Mouse (Mus musculus) G1E (cell line): Measurements from ENCODE around the gene Rpl22. TPM values are rescaled to one million over a fixed set of nuclear protein-coding genes. Genes with fewer than 3 reads are reported as not detected.

Experiments
- ATAC-seq: 2 replicates; pipeline ENCODE4 v1.8.0; 2016; ENCODE audit warnings: mild to moderate bottlenecking; ENCODE audit not compliant: insufficient number of reproducible peaks, poor library complexity, low FRiP score, severe bottlenecking; ENCODE audit errors: extremely low read depth
- DNase-seq: peaks from one replicate; pipeline ENCODE4 v3.0.0; 2012; ENCODE audit warnings: low spot score
- H3K27me3 ChIP-seq: 2 replicates; pipeline ENCODE4 v1.6.1; 2012; ENCODE audit warnings: mild to moderate bottlenecking, low read length, inconsistent platforms; ENCODE audit not compliant: insufficient read depth
- H3K36me3 ChIP-seq: replicated peaks from 2 replicates; pipeline ENCODE3; 2012; ENCODE audit warnings: mild to moderate bottlenecking, inconsistent platforms
- H3K4me1 ChIP-seq: 2 replicates; pipeline ENCODE4 v1.6.1; 2012; ENCODE audit warnings: low read depth, low read length, inconsistent platforms, mixed read lengths; ENCODE audit not compliant: insufficient read depth
- H3K4me3 ChIP-seq: 2 replicates; pipeline ENCODE4 v1.5.1; 2012; ENCODE audit warnings: low read depth, mild to moderate bottlenecking, inconsistent platforms, low read length, moderate library complexity, mixed read lengths
- H3K9me3 ChIP-seq: replicated peaks from 2 replicates; pipeline ENCODE4 v1.6.1; 2012; ENCODE audit warnings: inconsistent platforms
- CTCF ChIP-seq: IDR thresholded peaks from 2 replicates; pipeline ENCODE4 v1.5.1; 2012; ENCODE audit warnings: low read depth, low read length, inconsistent platforms, mixed read lengths
- GATA1 ChIP-seq: IDR thresholded peaks from 2 replicates; pipeline ENCODE4 v1.6.1; 2012; ENCODE audit warnings: borderline replicate concordance, low read length, inconsistent platforms, mixed read lengths
- GATA2 ChIP-seq: IDR thresholded peaks from 2 replicates; pipeline ENCODE4 v1.6.1; 2012; ENCODE audit warnings: low read depth, low read length, inconsistent platforms, borderline replicate concordance
- POLR2AphosphoS5 ChIP-seq: IDR thresholded peaks from 2 replicates; pipeline ENCODE4 v1.6.1; 2012; ENCODE audit warnings: low read depth, low read length, inconsistent platforms; ENCODE audit not compliant: insufficient replicate concordance
- TAL1 ChIP-seq: conservative IDR thresholded peaks from 2 replicates; pipeline ENCODE4 v1.6.1; 2012; ENCODE audit warnings: low read depth, low read length, inconsistent platforms, mixed read lengths
- polyA plus RNA-seq: library from polyadenylated mRNA; stranded (reverse); fragments of >175 nt; gene quantifications from 2 replicates; pipeline ENCODE4 v1.2.3, GENCODE M21; 2012
- total RNA-seq, 2 experiments: library from RNA; stranded (forward) in 1 of 2; stranded (reverse) in 1 of 2; fragments of 200-1000 nt in 1 of 2; fragments of >200 nt in 1 of 2; fragmentation: Nextera tagmentation in 1 of 2; gene quantifications; 2 replicates each; pipeline ENCODE4 v1.2.3; 2014 to 2017

The Rpl22 gene
- total and polyA plus RNA-seq, 3 experiments = 54.2 to 1,748 (median 552) TPM

DNA sequence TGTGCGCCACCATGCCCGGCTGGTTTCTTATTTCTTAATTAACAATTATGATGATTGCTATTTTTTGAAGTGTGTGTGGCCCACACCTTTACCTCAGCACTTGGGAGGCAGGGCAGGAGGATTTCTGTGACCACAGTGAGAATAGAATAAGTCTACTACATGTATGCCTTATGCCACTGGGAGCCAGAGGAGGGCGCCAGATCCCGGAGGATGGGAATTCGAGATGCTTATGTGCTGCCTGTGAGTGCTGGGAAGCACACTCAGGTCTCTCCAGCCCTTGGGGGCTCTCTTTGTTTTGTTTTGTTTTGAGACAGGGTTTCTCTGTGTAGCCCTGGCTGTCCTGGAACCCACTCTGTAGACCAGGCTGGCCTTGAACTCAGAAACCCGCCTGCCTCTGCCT, 3.1 kb downstream of the Rpl22 start:
- no peak for DNase-seq
- H3K27me3 ChIP-seq = no peaks in the 10 kb centered on the region
- H3K4me3 ChIP-seq = no peak overlapping the region; the same call in 1 of the 2 replicates
- H3K9me3 ChIP-seq = peaks cover 22% of the 10 kb centered on the region
- H3K4me1 ChIP-seq = peaks cover 39% of the 10 kb centered on the region
- no peak for ATAC-seq
- TF ChIP-seq POLR2AphosphoS5 (no peak), TAL1 (no peak), GATA1 (no peak), GATA2 (no peak), CTCF (no peak)
- H3K36me3 ChIP-seq = peaks cover 58% of the 10 kb centered on the region

GRCm38 (mm10) chr4:152332952-152333351, 7.4 kb downstream of the Rpl22 start:
- peaks cover 74% of the 10 kb centered on the region for H3K36me3 ChIP-seq
- peaks cover 20% of the 10 kb centered on the region for H3K9me3 ChIP-seq
- peaks cover 27% of the 10 kb centered on the region for H3K4me1 ChIP-seq
- no peaks in the 10 kb centered on the region for H3K27me3 ChIP-seq
- H3K4me3 ChIP-seq = no peak overlapping the region
- ATAC-seq = 0 out of 2 replicates have a peak, but pooled peaks have one; percentile 41
- TF ChIP-seq CTCF = peak; percentile 29; the same call in 1 of the 2 replicates
- no peak for TF ChIP-seq GATA1
- DNase-seq = peak; percentile 65

DNA sequence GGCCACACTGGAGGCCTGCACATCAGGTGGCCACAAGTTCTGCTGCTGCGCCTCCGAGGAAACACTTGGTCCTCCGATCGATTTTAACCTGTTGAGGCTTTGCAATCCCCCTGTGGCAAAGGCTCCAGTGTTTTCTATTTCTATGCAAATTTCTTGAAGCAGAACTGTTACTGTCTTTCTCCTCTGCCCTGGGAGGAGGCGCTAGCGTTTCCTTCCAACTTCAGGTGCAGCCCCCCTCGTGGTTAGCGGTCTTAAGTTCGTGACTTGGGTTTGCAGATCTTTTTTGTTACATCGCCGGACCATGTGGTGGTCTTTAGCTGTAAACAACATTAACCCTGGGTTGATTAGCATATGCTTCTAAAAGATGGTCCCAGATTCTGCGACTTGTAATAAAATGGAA, 8.0 kb downstream of the Rpl22 start:
- TF ChIP-seq POLR2AphosphoS5 = no peak
- TF ChIP-seq GATA2 = no peak
- no peak for TF ChIP-seq GATA1
- TF ChIP-seq TAL1 = no peak
- TF ChIP-seq CTCF = no peak
- Histone ChIP-seq H3K36me3 (peaks cover 71% of the 10 kb centered on the region), H3K27me3 (no peaks in the 10 kb centered on the region), H3K9me3 (peaks cover 26% of the 10 kb centered on the region), H3K4me1 (peaks cover 24% of the 10 kb centered on the region), H3K4me3 (no peak overlapping the region)
- no peak for ATAC-seq
- no peak for DNase-seq

DNA sequence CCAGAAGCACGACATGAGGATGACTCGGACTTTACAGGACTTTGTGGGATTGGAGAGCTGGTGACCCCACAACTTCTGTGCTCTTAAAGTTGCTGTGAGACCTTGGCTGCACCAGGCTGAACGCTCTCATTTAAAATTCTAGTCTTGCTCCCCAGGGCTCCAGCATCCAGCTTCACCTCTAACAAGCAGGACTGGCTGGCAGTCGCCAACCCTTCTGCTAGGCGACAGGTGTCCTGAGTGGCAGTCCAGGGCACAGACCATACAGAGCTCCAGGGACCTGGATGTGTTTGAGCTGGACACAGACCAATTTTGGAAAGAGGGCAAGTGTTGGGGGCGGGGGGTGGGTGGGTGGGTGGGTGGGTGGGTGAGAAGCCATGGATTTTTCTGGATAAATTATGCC, 12.2 kb downstream of the Rpl22 start:
- no peak overlapping the region for H3K4me3 ChIP-seq
- peaks cover 58% of the 10 kb centered on the region for H3K9me3 ChIP-seq
- DNase-seq (no peak), ATAC-seq (no peak)
- no peaks in the 10 kb centered on the region for H3K27me3 ChIP-seq
- TF ChIP-seq GATA1 = no peak
- H3K36me3 ChIP-seq = peaks cover 30% of the 10 kb centered on the region
- H3K4me1 ChIP-seq = peaks cover 2% of the 10 kb centered on the region; the same call in 1 of the 2 replicates

GRCm38 (mm10) chr4:152338419-152339292, 13.1 kb downstream of the Rpl22 start, which contains the start of gene Chd5:
TSS of gene Chd5 (plus strand) at chr4:152338651.
- Histone ChIP-seq H3K4me1 (no peaks in the 10 kb centered on the region), H3K27me3 (no peaks in the 10 kb centered on the region), H3K36me3 (peaks cover 21% of the 10 kb centered on the region), H3K9me3 (peaks cover 64% of the 10 kb centered on the region), H3K4me3 (no peak within 1 kb of the TSS; the same call in 1 of the 2 replicates)
- no peak for TF ChIP-seq CTCF
- ATAC-seq = no peak
- DNase-seq = no peak

GRCm38 (mm10) chr4:152339293-152339790, 13.8 kb downstream of the Rpl22 start:
- peaks cover 14% of the 10 kb centered on the region for H3K36me3 ChIP-seq
- H3K27me3 ChIP-seq = no peaks in the 10 kb centered on the region
- no peaks in the 10 kb centered on the region for H3K4me1 ChIP-seq

More at GRCm38 (mm10) chr4:152339293-152339790, 13.8 kb downstream of the Rpl22 start:
- TF ChIP-seq POLR2AphosphoS5 (no peak), CTCF (no peak), TAL1 (no peak)
- Histone ChIP-seq H3K4me3 (no peak overlapping the region), H3K9me3 (peaks cover 67% of the 10 kb centered on the region)
- no peak for DNase-seq
- ATAC-seq = no peak
